Mouse (Mus musculus): ENCODE measurements around the gene Cd2bp2. TPM values are rescaled to one million over a fixed set of nuclear protein-coding genes. Genes with fewer than 3 reads are reported as not detected.

The Cd2bp2 gene
- total RNA-seq, 4 experiments from 2014 or later, result 61.9 to 89.2 (median 70.0) TPM

DNA sequence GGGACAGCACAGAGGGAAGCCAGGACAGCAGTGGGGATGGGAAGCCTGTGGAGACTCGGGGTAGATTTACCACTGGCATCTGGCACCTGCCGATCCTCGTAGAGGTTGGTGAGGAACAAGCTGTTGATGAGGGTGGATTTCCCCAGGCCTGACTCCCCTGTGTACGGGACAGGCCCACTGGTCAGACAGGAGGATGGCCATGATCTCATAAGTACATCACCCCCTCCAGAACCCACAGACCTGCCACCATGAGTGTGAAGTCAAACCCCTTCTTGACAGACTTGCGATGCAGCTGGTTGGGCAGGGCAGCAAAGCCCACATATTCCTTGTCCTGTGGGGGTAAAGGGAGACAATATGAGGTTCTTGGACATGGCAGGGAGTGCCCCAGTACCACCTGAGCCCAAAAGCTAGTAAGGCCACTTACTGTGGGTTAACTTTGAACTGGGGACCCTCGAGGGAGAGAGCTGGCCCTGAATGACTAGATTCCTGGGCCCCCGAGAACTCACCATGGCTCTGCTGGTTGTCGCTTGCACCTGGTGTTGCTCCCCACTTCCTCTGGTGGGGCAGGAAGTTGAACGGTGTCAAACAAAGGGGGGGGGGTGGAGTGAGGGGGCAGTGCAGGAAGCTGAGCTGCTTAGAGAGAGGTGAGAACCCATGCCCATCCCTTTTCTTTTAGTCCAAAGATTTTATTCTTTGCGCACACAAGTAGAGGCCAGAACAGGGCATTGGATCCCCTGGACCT, 22.2 kb upstream of the Cd2bp2 start:
- DNase-seq, result no peak

- DNase-seq, result no peak
Observed at GRCm38 (mm10) chr7:127217475-127217874, 21.6 kb upstream of the Cd2bp2 start.

DNA sequence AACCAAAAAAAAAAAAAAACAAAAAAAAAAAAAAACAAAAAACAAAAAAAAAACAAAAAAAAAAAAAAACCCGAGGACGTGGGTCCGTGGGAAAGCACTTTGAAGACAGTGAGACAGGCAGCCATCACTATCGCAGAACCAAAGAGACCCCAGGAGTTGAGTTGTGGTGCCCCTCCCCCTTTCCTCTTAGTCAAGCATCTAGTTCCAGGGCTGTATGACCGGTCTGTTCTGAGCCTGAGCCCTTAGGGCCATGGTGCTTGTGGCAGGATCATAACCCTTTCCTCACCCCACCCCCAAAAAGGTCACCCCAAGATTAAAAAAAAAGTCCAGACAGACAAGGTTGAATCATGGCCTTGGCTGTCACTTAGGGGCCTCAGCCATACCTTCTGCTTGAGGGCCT, 20.5 kb upstream of the Cd2bp2 start:
- DNase-seq, result no peak

GRCm38 (mm10) chr7:127214981-127215871, 19.4 kb upstream of the Cd2bp2 start:
- DNase-seq, result no peak

DNA sequence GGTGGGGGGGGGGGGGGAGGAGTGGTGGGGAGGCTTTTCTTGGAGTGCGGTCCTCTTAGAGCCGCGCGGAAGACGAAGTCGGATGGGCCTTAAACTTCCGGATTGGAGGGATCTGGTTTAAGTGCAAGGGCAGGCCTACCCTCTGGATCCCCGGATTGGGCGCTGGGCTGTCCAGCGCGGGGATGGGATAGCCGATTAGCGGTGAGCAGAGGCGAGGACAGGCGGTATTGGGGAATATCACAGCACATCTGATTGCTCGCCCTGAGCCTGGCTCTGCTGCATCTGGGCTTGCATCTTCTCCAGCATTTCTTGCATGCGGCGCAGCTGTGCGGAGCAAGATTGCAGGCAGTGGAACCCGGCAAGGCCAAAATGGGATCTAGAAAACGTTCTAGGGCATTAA, 18.7 kb upstream of the Cd2bp2 start:
- no peak for DNase-seq

- DNase-seq, result no peak
Observed at GRCm38 (mm10) chr7:127213930-127214329, 18.1 kb upstream of the Cd2bp2 start.

- no peak for DNase-seq
Observed at GRCm38 (mm10) chr7:127213485-127213884, 17.6 kb upstream of the Cd2bp2 start.

DNA sequence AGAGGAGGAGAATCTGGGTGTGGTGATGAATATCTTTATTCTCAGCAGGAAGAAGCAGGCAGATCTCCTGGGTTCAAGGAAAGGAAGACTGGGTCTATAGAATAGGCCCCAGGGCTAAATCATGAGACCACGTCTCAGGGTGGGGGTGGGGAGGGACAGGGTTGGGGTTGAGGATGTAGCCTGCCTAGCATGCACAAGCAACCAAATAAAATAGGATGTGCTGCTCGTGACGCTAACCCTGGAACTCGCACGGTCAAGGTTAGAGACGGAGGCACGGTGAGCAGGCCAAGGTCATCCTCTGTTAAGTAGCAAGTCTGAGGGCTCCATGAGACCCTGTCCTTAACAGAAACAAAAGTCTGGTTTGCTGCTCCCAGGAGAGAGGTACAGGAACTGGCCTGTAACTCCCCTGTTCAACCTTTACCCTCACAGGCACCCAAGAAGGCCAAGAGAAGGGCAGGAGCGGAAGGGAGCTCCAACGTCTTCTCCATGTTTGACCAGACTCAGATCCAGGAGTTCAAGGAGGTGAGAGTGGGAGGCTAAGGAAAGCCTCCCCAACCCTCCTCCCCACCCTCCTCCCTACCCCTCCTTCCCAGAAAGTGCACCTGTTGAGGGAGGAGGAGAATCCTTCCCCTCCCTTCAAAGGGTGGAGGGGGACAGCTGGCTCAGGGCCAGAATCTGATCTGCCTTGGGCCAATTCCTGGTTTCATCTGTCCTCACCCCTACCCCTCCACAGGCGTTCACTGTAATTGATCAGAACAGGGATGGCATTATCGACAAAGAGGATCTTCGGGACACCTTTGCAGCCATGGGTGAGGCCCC, 16.8 kb upstream of the Cd2bp2 start:
- no peak for DNase-seq

DNA sequence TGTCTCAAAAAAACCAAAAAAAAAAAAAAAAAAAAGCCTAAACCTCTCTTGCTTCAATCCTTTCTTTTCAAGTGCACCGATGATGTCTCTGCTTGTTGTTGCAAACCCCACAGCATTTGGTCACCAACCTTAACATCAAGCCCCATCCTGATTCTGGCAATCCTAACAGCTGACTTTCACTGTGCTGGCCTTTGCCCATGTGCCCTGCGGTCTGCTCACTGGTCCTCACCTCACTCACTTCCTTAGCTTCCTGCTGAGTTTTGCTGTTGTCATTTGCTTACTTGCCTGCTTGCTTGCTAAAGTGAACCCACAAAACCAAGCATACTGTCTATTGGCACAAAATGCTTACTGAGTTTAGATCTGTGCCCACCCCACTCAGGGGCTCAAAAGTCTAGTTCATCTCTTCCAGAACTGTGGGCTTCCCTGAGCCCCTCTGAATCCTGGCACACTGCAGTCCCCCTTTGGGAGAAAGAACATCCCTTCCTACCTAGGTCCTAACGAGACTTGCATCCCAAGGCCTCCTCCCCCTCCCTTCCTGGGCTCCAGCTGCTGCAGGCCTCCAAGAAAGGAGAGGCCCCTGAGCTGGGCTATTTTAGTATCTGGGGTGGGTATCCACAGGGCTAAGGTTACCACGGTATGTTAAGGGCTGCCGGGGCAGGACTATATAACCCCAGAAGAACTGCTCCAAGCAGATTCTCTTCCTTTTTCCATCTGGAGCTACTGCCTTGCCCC, 15.3 kb upstream of the Cd2bp2 start:
- DNase-seq, result no peak

DNA sequence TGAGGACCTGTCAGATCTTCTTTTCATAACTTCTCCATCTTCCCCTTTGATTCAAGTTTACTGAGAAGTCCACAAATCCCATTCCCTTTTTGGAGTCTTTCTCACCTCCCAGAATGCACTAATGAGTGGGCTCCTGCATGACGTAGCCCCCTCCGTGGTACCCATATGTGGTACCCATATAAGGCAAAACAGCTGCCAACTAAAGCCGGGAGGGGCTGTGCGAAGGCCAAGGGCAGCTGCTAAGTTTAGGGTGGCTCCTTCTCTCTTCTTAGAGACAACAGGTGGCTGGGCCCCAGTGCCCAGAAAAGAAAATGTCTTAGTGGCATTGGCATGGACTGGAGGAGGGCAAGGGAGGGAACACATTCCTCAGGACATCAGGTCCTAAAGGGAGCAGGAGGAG, 14.4 kb upstream of the Cd2bp2 start:
- DNase-seq, result no peak

DNA sequence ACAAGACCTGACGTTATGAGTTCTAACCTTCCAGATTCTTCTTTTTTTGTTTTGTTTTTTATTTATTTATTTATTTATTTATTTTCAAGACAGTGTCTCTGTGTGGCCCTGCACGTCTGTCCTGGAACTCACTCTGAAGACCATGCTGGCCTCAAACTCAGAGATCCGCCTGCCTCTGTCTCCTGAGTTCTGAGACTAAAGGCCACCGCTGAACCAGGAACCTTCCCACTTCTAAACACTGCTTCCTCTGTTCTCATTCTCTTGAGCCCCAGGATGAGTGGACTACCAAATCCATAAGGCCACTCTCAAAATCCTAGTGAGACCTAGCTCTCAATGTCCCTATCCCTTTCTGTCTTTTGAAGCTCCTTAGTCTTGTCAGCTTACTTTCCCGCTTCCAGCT, 14.0 kb upstream of the Cd2bp2 start:
- DNase-seq, result no peak

DNA sequence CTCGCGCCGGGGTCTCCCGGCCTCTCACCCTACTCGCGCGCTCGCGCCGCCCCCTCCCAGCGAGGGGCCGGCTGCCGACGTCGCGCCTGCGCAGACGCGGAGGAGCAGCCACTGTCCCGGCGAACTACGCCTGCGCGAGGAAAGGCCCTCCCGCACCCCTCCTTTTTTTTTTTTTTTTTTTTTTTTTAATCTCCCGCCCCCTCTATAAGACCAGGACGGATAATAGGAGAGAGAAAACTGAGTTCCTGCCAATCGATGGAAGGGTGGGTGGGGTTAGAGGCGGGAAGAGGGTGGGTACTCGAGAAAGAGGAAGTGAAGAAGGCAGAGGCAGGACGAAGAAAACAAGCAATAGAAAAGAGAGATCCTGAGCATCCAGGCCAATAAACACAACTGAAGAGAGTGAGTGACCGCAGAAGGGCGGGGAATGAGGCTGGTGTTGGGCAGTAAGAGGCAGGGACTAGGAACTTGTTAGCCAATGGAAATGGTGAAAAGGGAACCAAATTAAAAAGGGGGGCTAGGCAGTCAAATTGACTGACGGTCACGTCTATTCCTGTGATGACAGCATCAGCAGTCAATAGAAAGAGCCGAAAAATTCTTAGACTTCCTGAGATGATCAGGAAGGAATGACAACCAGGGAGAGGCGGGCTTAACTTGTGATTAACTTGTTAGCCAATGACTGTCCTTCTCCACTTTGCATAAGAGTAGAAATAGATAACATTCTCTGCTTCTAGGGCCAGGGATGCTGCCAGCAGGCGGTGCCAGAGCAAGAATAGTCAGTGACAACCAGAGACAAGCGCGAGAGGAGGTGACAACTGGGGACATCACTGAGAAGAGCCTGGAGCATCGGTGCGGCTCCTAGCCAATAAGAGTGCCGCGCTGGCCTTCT, 12.9 kb upstream of the Cd2bp2 start, which contains the start of gene Mylpf:
Mylpf (plus strand) TSS at position 338 of the 886 bp plus-strand sequence.
- peak; percentile 96 for DNase-seq

GRCm38 (mm10) chr7:127208295-127208552, 12.4 kb upstream of the Cd2bp2 start, which contains the start of gene Tbc1d10b:
Gene Tbc1d10b, minus strand, starts transcription at chr7:127208468.
- DNase-seq, result no peak

- DNase-seq, result no peak
Observed at GRCm38 (mm10) chr7:127207374-127208294, 11.8 kb upstream of the Cd2bp2 start.

DNA sequence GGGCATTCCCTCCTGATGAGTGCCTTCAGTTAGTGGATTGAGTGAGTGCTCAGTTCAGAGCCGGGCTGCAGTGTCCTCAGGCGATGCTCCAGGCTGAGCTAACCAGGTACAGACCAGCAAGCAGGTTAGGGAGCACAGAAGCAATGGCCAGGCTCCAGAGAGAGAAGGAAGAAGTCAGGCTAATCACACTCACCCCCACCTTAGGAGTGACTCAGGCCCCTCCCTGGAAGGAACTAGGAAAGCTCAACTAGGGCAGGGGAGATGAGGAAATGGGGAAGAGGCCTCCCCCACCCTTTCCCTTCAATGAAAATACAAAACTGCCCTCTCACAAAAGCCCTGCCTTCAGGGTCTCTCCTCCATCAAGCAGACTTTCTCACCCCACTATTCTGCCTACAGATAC, 10.8 kb upstream of the Cd2bp2 start:
- no peak for DNase-seq

- no peak for DNase-seq
Observed at GRCm38 (mm10) chr7:127196484-127196883, 634 bp upstream of the Cd2bp2 start.

DNA sequence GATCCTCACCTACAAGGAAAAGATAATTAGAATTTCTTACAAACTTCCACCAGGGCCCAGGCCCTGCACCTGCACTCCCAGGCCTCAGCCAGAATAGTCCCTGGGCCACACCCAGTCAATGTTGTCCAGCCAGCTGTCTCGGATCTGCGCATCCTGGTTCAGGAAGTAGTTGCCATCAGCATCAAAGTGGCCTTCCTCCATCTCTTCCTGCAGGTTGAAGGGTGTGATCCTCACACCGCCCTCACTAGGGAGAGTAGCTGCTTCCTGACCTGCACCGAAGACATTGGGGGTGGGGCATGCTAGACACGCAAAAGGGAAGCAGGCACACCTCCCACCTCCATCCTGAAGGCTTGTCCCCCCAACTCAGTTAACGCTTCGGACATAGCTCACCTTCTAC, 1.2 kb downstream of the Cd2bp2 start:
- no peak for DNase-seq

GRCm38 (mm10) chr7:127194011-127194632, 1.7 kb downstream of the Cd2bp2 start:
- DNase-seq, result no peak

GRCm38 (mm10) chr7:127192989-127193388, 2.9 kb downstream of the Cd2bp2 start:
- no peak for DNase-seq

- DNase-seq, result no peak
Observed at GRCm38 (mm10) chr7:127190672-127191071, 5.2 kb downstream of the Cd2bp2 start.
